Mouse (Mus musculus) gastrocnemius, postnatal 4 days (tissue): Measurements from ENCODE around the gene Rab29. TPM values are rescaled to one million over a fixed set of nuclear protein-coding genes. Genes with fewer than 3 reads are reported as not detected.

Experiments
- DNase-seq, 2 experiments: peaks; one replicate each; pipeline ENCODE4 v3.0.0; 2021 to 2022; ENCODE audit warnings: low spot score in 2 of 2, mixed read lengths in 2 of 2
- total RNA-seq, 2 experiments: library from RNA; stranded (reverse); gene quantifications; 2 replicates each; pipeline ENCODE4 v1.2.3; 2021

Rab29 gene
- total RNA-seq, 2 experiments from 2014 or later, result 12.5 to 12.7 TPM

GRCm38 (mm10) chr1:131919052-131919451 lies 52.0 kb downstream of the Rab29 start:
- DNase-seq, result no peak

DNA sequence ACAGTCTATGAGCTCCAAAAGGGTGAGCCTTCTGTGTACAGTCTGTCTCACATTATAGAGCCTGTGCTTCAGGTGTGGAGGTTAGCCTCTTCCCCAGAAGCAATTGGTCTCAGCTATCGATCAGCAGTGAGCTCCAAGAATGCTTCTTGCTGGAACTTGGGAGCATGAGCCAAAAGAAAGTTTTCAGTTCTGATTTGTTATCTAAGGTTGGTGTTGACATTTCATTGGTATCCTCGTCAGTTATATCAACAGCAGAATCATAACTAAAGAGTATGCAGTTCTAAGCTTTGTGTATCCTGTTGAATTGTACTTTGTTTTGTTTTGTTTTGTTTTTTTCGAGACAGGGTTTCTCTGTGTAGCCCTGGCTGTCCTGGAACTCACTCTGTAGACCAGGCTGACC lies 55.1 kb downstream of the Rab29 start:
- no peak for DNase-seq

Other genes with a start within 250 kb of the Rab29 start
- 1 to 10 TPM; 1.4 to 2.1 TPM for gene Ctse, start 228.9 kb upstream of the Rab29 start, total RNA-seq
- gene Rab7b, start 178.5 kb upstream of the Rab29 start, total RNA-seq, result 10 to 100 TPM; 13.2 to 13.3 TPM
- gene Slc26a9, start 123.2 kb upstream of the Rab29 start, total RNA-seq, result under 1 TPM in 1 of 2 experiments, not detected in 1; 0.39 TPM
- gene Pm20d1, start 69.8 kb upstream of the Rab29 start, total RNA-seq, result 1 to 10 TPM; 1.1 TPM
- 10 to 100 TPM; 78.7 to 86.6 TPM for gene Slc41a1, start 39.7 kb upstream of the Rab29 start, total RNA-seq
- gene Nucks1, start 43.3 kb downstream of the Rab29 start, total RNA-seq, result 100 to 1,000 TPM; 128 to 130 TPM
- gene Slc45a3, start 95.7 kb downstream of the Rab29 start, total RNA-seq, result 1 to 10 TPM; 3.2 to 3.3 TPM
- 10 to 100 TPM; 89.7 to 91.0 TPM for gene Elk4, start 140.4 kb downstream of the Rab29 start, total RNA-seq
- 1 to 10 TPM; 1.7 to 2.5 TPM for gene Mfsd4a, start 200.8 kb downstream of the Rab29 start, total RNA-seq